Mouse (Mus musculus): ENCODE data around the gene Crybg2.
A peak's percentile ranks its signal among the peaks of the same experiment; 100 is the strongest.

GRCm38 (mm10) chr4:134097015-134097608 lies 36.5 kb downstream of the Crybg2 start:
- TF ChIP-seq NELFE (IDR thresholded peaks at IDR 0.05; ENCODE audit: low read depth, low read length), result no peak
- no peak for TF ChIP-seq JUND (IDR thresholded peaks at IDR 0.05; ENCODE audit: low read depth, low read length)
- TF ChIP-seq POLR2A (IDR thresholded peaks at IDR 0.05; ENCODE audit: control insufficient read depth in 1 of 2, insufficient read depth in 1 of 2, low read depth in 1 of 2, low read length in 2 of 2, poor library complexity in 1 of 2), result no peak
- no peak for TF ChIP-seq SMC3 (IDR thresholded peaks at IDR 0.05; ENCODE audit: low read depth, low read length)
- TF ChIP-seq NRF1 (IDR thresholded peaks at IDR 0.05; ENCODE audit: insufficient read depth, low read depth, low read length, poor library complexity, severe bottlenecking), result no peak
- TF ChIP-seq CTCF (IDR thresholded peaks at IDR 0.05 in 2 of 3, conservative IDR thresholded peaks at IDR 0.05 in 1 of 3; ENCODE audit: control insufficient read depth in 1 of 3, insufficient read depth in 1 of 3, low read depth in 2 of 3, low read length in 3 of 3, poor library complexity in 1 of 3, severe bottlenecking in 1 of 3), result no peak
- TF ChIP-seq E2F4 (IDR thresholded peaks at IDR 0.05; ENCODE audit: borderline replicate concordance, low read depth, low read length), result no peak
- no peak for TF ChIP-seq RAD21 (IDR thresholded peaks at IDR 0.05; ENCODE audit: low read depth, low read length)
- no peak for TF ChIP-seq USF2 (IDR thresholded peaks at IDR 0.05; ENCODE audit: borderline replicate concordance in 1 of 2, insufficient read depth in 1 of 2, low read depth in 1 of 2, low read length in 2 of 2)
- TF ChIP-seq GABPA (IDR thresholded peaks at IDR 0.05; ENCODE audit: low read depth, low read length), result no peak
- no peak for TF ChIP-seq KAT2A (conservative IDR thresholded peaks at IDR 0.05; ENCODE audit: low read depth, low read length)
- TF ChIP-seq BHLHE40 (IDR thresholded peaks at IDR 0.05; ENCODE audit: borderline replicate concordance, low read depth, low read length), result no peak
- peak; percentile 74 for TF ChIP-seq ELF1 (IDR thresholded peaks at IDR 0.05; ENCODE audit: low read depth, low read length)

Measured in MEL (cell line).